Mouse (Mus musculus) small intestine, adult 2 months (tissue): Measurements from ENCODE around the gene Ostf1. TPM values are rescaled to one million over a fixed set of nuclear protein-coding genes. Genes with fewer than 3 reads are reported as not detected.

Experiments used
- H3K27ac ChIP-seq: fragments of 200-500 bp; 2 replicates; pipeline ENCODE4 v1.5.1; 2012; ENCODE audit warnings: low read depth, low read length, control low read depth, inconsistent platforms; ENCODE audit not compliant: insufficient read depth
- H3K27me3 ChIP-seq: fragments of 200-500 bp; 2 replicates; pipeline ENCODE4 v1.6.1; 2012; ENCODE audit warnings: mild to moderate bottlenecking, moderate library complexity, low read length, inconsistent platforms; ENCODE audit not compliant: control insufficient read depth, insufficient read depth
- H3K36me3 ChIP-seq: fragments of 200-500 bp; 2 replicates; pipeline ENCODE4 v1.6.1; 2012; ENCODE audit warnings: mild to moderate bottlenecking, low read length, control low read depth, inconsistent platforms; ENCODE audit not compliant: control insufficient read depth, insufficient read depth
- H3K4me1 ChIP-seq: fragments of 200-500 bp; 2 replicates; pipeline ENCODE4 v1.6.1; 2012; ENCODE audit warnings: low read length, inconsistent platforms, mixed read lengths; ENCODE audit not compliant: control insufficient read depth, insufficient read depth, insufficient read length
- H3K4me3 ChIP-seq: fragments of 200-500 bp; 2 replicates; pipeline ENCODE4 v1.5.1; 2012; ENCODE audit warnings: low read depth, mild to moderate bottlenecking, control low read depth, inconsistent platforms, low read length, moderate library complexity
- CTCF ChIP-seq: fragments of 200-500 bp; IDR thresholded peaks from 2 replicates; pipeline ENCODE4 v1.5.1; 2012; ENCODE audit warnings: low read depth, mild to moderate bottlenecking, control low read depth, inconsistent platforms, low read length, moderate library complexity, mixed read lengths; ENCODE audit not compliant: insufficient replicate concordance, insufficient read length; ENCODE audit errors: extremely low read depth
- POLR2A ChIP-seq: fragments of 200-500 bp; IDR thresholded peaks from 2 replicates; pipeline ENCODE4 v1.6.1; 2012; ENCODE audit warnings: low read depth, mild to moderate bottlenecking, control low read depth, inconsistent platforms, low read length, moderate library complexity
- WGBS: fragments of 180-500 bp; shearing (Covaris S2); methylation state at CpG from one replicate; pipeline ENCODE4 v1.1.7; 2018; 5-methylcytosine and 5-hydroxymethylcytosine counted together
- polyA plus RNA-seq: library from polyadenylated mRNA; depleted of rRNA; stranded (reverse); fragments of >200 nt; gene quantifications from 2 replicates; pipeline ENCODE4 v1.2.3, GENCODE M21; 2012

Gene Ostf1
- polyA plus RNA-seq, 1 experiment, result 52.6 TPM

DNA sequence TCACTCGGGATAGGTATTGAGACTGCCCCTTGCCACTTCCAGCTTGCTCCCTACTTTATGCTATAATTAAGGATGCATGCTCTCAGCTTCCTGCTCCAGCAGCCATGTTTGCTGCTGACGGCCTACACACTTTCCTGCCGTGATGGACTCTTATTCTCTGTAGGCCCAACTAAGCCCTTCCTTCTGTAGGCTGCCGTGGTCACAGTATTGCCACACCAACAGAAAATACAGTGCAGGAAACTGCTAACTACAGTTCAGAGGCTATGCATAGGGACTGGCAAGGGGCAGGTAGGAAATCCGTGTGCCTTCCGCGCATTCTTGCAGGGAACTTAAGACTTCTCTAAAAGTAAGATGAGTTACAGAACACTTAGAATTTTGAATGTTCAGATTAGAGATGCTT lies 17.3 kb downstream of the Ostf1 start:
- H3K4me3 ChIP-seq, result no peak overlapping the region
- no peaks in the 10 kb centered on the region for H3K27me3 ChIP-seq
- no peak for TF ChIP-seq POLR2A
- no peak for TF ChIP-seq CTCF
- peaks cover 5% of the 10 kb centered on the region; the same call in 1 of the 2 replicates for H3K4me1 ChIP-seq
- no peak overlapping the region for H3K27ac ChIP-seq
- H3K36me3 ChIP-seq, result peaks cover 2% of the 10 kb centered on the region; the same call in 1 of the 2 replicates
- 85% methylated on average over 7 of the region's 7 CpGs for WGBS

DNA sequence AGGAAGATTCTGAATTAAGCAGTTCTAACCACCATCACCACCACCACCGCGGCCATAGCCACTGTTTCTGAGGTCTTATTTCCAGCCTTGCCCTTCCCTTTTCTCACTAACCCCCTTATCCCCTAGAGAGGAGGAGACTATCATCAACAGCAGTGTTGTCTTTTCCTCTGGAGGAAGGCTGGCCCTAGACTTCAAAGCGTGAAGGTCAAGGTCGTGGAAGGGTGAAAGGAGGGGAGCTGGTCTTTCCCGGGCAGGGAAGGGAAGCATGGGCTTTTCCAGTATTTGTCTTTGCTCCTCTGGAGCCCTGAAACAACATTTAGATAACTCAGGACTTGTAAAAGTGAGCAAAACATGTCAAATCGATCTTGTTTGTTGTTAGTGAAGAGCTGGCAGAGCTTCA lies 22.6 kb downstream of the Ostf1 start:
- no peaks in the 10 kb centered on the region for H3K27me3 ChIP-seq
- no peak overlapping the region for H3K4me3 ChIP-seq
- peaks cover 3% of the 10 kb centered on the region; the same call in 1 of the 2 replicates for H3K4me1 ChIP-seq
- no peak overlapping the region for H3K27ac ChIP-seq
- H3K36me3 ChIP-seq, result peaks cover 3% of the 10 kb centered on the region; the same call in 1 of the 2 replicates
- TF ChIP-seq CTCF, result no peak
- no peak for TF ChIP-seq POLR2A
- 61% methylated on average over 6 of the region's 6 CpGs for WGBS

DNA sequence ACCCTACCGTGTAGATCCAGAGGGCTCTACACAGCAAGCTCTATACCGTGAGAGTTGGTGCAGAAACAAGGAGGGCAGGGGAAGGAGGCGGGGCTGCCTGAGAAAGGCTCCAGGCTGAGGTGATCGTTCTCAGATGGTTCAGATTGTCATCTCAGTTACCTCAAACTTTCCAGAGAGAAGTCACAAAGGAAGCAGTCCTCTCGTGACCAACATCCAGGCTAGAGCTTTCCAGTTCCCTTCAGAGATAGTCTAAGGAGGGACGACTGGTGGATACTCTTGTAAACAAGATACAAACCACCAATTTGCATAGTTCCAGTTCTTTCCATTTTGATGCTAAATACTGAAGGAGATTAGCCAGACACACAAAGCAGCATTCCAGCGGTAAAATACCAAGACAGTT lies 23.7 kb downstream of the Ostf1 start:
- 61% methylated on average over 7 of the region's 7 CpGs for whole genome bisulfite sequencing
- no peaks in the 10 kb centered on the region for H3K4me1 ChIP-seq
- peaks cover 6% of the 10 kb centered on the region; the same call in 1 of the 2 replicates for H3K36me3 ChIP-seq
- no peak overlapping the region for H3K4me3 ChIP-seq
- H3K27me3 ChIP-seq, result no peaks in the 10 kb centered on the region
- no peak overlapping the region for H3K27ac ChIP-seq
- TF ChIP-seq POLR2A, result no peak
- TF ChIP-seq CTCF, result no peak

DNA sequence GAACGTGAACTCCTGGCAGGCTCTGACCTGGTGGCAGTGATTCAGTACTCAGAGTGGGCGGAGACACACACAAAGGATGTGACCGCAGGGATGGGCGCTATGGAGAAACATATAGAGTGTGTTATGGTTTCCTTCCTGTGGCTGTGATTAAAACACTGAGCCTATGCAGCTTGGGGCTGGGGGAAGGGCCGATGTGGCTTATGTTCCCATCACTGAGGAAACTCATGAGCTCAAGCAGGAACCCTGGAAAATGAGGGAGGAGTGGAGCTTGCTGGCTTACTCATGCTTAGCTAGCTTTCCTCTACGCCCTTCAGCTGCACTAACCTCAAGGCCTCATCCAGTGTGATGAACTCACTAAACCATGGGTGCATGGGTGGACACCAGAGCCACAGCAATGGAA lies 28.6 kb downstream of the Ostf1 start:
- H3K27me3 ChIP-seq, result no peaks in the 10 kb centered on the region
- no peak overlapping the region for H3K4me3 ChIP-seq
- H3K4me1 ChIP-seq, result no peaks in the 10 kb centered on the region
- TF ChIP-seq POLR2A (no peak), CTCF (no peak)
- H3K27ac ChIP-seq, result no peak overlapping the region
- WGBS, result 87% methylated on average over 6 of the region's 6 CpGs
- H3K36me3 ChIP-seq, result peaks cover 24% of the 10 kb centered on the region

DNA sequence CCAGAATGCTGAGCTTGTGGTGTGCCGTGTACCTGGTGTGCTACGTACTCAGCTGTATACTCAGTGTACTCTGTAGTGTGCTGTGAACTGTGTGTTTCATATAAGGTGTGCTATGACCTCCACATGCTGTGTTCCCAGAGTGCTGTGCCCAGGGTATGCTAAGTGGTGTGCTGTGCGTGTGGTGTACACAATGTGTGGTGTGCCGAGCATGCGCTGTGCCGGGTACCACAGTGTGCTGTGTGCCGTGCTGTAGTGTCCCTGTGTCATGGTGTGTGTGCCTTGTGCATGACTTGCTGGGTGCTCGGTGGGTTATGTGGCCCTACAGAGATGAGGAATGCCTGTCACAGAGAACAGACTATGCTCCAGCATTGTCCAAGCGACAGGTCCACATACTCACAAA lies 31.0 kb downstream of the Ostf1 start:
- Histone ChIP-seq H3K27ac (no peak overlapping the region), H3K36me3 (peaks cover 23% of the 10 kb centered on the region), H3K27me3 (no peaks in the 10 kb centered on the region), H3K4me3 (no peak overlapping the region), H3K4me1 (no peaks in the 10 kb centered on the region; the same call in 1 of the 2 replicates)
- TF ChIP-seq CTCF (no peak), POLR2A (no peak)
- 96% methylated on average over 9 of the region's 9 CpGs for WGBS

DNA sequence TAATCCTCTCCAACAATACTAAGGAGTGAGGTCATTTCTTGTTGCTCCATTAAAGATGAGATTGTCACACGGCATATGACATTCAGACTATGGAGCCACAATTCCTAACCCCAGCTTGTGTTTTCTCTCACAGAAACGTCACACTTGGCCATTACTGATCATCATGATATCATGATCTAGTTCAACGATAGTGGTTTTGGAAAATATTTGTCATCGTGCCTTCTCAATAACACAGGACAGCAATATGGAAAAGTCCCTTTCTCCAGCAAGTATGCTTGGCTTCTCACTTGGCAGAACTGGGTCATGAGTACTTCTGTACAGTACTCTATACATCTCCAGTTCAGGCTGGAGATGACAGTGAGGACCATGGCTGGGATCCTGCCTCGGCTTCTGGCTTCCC lies 32.0 kb downstream of the Ostf1 start:
- WGBS, result 92% methylated on average over 5 of the region's 5 CpGs

DNA sequence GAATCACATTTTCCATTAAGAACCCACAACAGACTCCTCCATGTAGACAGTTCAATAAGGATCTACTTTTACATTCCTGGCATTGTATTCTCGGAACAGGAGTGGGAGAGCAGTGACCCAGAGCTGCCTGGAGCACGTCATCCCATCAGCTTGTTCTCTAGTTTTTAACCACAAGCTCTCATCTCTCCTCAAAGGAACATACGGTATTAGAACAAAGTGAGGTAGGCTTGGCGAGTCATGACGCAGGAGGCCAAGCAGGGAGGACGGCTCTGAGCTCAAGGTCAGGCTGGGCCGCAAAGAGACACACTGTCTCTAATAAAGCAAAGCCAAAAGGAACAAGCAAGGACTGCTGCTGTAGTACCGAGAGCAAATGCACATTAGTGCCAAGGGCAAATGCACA lies 32.6 kb downstream of the Ostf1 start:
- 84% methylated on average over 8 of the region's 8 CpGs for WGBS
- no peaks in the 10 kb centered on the region for H3K27me3 ChIP-seq
- no peak for TF ChIP-seq POLR2A
- TF ChIP-seq CTCF, result no peak
- peaks cover 23% of the 10 kb centered on the region for H3K36me3 ChIP-seq
- H3K4me3 ChIP-seq, result no peak overlapping the region
- H3K4me1 ChIP-seq, result peaks cover 4% of the 10 kb centered on the region; the same call in 1 of the 2 replicates
- H3K27ac ChIP-seq, result no peak overlapping the region

More for the DNA sequence above, 32.0 kb downstream of the Ostf1 start:
- no peak overlapping the region for H3K27ac ChIP-seq
- H3K4me1 ChIP-seq, result peaks cover 4% of the 10 kb centered on the region; the same call in 1 of the 2 replicates
- H3K36me3 ChIP-seq, result peaks cover 23% of the 10 kb centered on the region
- H3K4me3 ChIP-seq, result no peak overlapping the region
- no peaks in the 10 kb centered on the region for H3K27me3 ChIP-seq
- TF ChIP-seq POLR2A (no peak), CTCF (no peak)

DNA sequence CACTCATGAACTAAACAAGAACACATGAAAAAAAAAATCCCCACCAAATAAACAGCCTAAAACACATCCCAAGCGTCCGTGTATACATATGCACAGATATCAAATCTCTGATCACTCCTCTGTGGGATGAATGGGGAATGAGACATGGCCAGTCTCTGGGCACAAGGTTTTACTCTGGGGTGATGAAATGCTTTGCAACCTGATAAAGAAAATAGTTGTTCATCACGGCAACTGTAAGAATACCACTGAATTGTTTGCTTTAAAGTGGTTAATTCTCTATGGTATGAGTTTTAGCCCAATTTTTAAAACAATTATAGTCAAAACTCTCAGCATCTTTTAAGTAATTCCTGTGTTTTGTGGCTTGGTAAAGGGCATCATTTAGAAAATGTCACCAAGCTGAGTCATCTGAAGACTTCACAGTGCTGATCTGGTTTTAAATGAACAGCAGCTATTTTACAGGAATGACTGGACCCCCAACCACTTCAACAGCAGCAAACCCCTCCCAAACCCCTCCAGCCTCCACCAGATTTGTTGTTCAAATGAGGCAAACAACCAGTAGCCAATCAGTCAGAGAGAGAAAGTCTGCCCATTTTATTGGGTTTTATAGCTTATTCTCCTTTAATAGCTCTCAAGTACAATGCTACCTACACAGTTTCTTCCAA lies 33.2 kb downstream of the Ostf1 start:
- H3K36me3 ChIP-seq, result peaks cover 23% of the 10 kb centered on the region
- peaks cover 4% of the 10 kb centered on the region; the same call in 1 of the 2 replicates for H3K4me1 ChIP-seq
- no peaks in the 10 kb centered on the region for H3K27me3 ChIP-seq
- WGBS, result 84% methylated on average over 3 of the region's 3 CpGs
- H3K4me3 ChIP-seq, result no peak overlapping the region
- TF ChIP-seq CTCF (no peak), POLR2A (no peak)
- no peak overlapping the region for H3K27ac ChIP-seq
